Mouse (Mus musculus) E14TG2a.4 (cell line): ENCODE measurements around the gene Sptssa.

ENCODE experiments used
- CTCF ChIP-seq: conservative IDR thresholded peaks from 2 replicates; pipeline ENCODE4 v1.5.1; 2014; ENCODE audit warnings: low read length
- POU5F1 ChIP-seq: IDR thresholded peaks from 2 replicates; pipeline ENCODE4 v1.6.1; 2014; ENCODE audit warnings: low read length, borderline replicate concordance

DNA sequence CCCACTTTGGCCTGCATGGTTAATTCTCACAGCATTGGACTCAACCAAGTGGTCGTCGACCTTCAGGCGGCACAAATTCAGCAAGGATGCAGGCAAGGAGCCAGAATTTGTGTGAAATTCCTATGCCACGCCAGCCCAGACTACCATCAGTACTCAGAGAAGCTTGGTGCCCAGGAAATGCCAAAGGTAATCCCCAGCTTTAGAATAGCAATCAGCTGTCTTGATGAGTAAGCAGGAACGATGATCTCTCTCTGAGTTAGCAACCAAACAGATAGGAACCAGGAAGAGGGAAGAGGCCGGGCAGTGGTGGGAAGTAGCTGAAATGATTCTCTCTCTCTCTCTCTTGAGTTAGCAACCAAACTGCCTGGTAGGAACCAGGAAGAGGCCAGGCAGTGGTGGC is 16.1 kb downstream of the Sptssa start:
- TF ChIP-seq CTCF (no peak), POU5F1 (no peak)
